Mouse (Mus musculus): ENCODE data around the gene Mtus2. TPM values are rescaled to one million over a fixed set of nuclear protein-coding genes. Genes with fewer than 3 reads are reported as not detected.
"Not testable (repeated sequence)": the region's sequence is repeated elsewhere in the genome, so short reads cannot be mapped to it uniquely, and the experiment has no call there.

Gene Mtus2
- total RNA-seq, 2 experiments from 2014 or later, result 0.30 TPM; not detected in 1

DNA sequence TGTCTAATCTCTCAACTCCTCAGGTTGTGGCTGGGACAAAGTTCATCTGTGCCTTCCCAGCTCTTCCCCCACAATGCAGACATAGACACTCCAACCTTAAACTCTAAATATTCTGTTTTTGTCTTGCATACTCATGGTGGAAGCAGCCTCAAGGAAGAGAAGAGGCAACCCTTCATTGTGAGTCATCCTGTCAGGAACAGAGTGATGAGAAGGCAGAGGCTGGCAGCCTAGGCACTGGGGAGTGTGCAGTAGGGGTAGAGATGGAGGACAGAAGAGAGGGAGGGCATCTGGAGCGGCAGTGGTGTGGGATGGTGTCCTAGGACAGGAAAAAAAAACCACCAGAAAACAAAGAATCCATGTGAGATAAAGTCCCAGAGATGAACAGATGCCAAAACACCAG, 208.0 kb downstream of the Mtus2 start:
- no peak for ATAC-seq (replicated peaks; ENCODE audit: low FRiP score, poor library complexity, severe bottlenecking)

GRCm38 (mm10) chr5:148175091-148175490, 218.0 kb downstream of the Mtus2 start:
- no peak for ATAC-seq (replicated peaks; ENCODE audit: low FRiP score, poor library complexity, severe bottlenecking)

GRCm38 (mm10) chr5:148175742-148176426, 218.8 kb downstream of the Mtus2 start:
- ATAC-seq (replicated peaks; ENCODE audit: low FRiP score, poor library complexity, severe bottlenecking), result no peak

GRCm38 (mm10) chr5:148176539-148176938, 219.4 kb downstream of the Mtus2 start:
- not testable (repeated sequence) for ATAC-seq (replicated peaks; ENCODE audit: low FRiP score, poor library complexity, severe bottlenecking)

GRCm38 (mm10) chr5:148179231-148179630, 222.1 kb downstream of the Mtus2 start:
- ATAC-seq (replicated peaks; ENCODE audit: low FRiP score, poor library complexity, severe bottlenecking), result no peak

DNA sequence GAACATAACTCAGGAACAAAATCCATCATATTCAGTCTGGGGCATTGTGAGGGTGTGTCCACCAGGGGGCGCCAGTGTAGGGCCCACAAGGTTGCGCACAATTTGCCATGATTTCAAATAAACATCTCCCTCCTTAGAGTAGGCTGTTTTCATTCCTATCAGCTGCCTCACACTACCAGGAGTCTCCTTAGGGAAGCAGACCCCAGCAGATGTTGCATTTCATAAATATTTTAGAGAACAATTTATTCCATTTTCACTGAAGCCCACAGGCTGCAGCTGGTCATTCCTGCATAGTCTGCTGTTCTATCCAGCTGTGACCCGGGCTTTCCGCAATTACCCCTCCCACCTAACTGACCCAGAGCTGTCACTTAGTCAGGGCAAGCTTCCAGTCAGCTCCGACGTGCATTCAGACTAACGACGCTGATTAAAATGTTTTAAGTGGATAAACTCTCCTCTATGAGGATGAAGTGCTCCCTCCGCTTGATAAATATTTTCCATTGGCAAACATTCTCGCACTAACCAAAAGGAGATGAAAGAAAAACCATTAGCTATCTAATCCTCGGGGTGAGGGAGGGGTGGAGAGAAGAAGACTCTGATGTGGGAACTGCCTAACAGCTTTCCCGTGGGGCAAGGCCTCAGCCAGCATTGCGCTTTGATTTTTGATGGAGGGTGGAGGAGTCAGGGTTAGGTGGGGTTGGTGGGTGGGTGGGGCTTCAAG, 223.6 kb downstream of the Mtus2 start:
- ATAC-seq (replicated peaks; ENCODE audit: low FRiP score, poor library complexity, severe bottlenecking), result no peak

GRCm38 (mm10) chr5:148181308-148181630, 224.1 kb downstream of the Mtus2 start:
- ATAC-seq (replicated peaks; ENCODE audit: low FRiP score, poor library complexity, severe bottlenecking), result no peak

DNA sequence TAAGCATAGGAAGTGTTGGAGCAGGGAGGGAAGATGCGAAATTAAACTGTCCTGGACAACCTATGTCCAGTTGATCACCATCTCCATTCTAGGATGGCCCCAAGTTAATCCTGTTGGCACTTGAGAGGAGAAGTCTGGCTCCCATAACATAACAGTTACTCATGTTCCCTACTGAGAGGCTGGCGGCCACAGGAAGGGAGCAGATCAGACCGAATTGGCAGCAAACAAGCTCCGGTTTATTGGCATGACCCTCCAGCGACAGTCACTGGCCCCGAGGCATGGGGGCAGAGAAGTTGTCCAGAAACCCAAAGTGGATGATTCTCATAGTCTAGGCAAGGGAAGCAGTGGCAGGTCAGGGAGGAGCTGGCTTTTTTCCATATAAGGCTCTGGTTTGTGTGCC, 224.8 kb downstream of the Mtus2 start:
- no peak for ATAC-seq (replicated peaks; ENCODE audit: low FRiP score, poor library complexity, severe bottlenecking)

DNA sequence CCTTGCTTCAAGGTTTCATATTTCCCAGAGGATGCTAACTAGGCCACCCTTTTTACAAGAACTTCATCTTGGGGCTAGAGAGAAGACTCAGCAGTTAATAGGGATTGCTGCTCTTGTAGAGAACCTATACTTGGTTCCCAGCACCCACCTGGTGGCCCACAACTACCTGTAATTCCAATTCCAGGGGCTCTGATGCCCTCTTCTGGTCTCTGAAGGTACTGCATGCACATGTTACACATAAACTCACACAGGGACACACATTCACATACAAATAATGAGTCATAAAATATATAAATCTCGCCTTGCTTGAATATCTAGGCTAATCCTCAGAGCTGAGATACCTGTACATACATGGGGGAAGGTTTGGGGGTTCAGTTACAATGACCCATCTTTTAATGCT, 228.8 kb downstream of the Mtus2 start:
- ATAC-seq (replicated peaks; ENCODE audit: low FRiP score, poor library complexity, severe bottlenecking), result no peak

- no peak for ATAC-seq (replicated peaks; ENCODE audit: low FRiP score, poor library complexity, severe bottlenecking)
These were observed 234.3 kb downstream of the Mtus2 start for GRCm38 (mm10) chr5:148191416-148191815.

- ATAC-seq (replicated peaks; ENCODE audit: low FRiP score, poor library complexity, severe bottlenecking), result no peak
These were observed 254.7 kb downstream of the Mtus2 start for GRCm38 (mm10) chr5:148211831-148212230.

DNA sequence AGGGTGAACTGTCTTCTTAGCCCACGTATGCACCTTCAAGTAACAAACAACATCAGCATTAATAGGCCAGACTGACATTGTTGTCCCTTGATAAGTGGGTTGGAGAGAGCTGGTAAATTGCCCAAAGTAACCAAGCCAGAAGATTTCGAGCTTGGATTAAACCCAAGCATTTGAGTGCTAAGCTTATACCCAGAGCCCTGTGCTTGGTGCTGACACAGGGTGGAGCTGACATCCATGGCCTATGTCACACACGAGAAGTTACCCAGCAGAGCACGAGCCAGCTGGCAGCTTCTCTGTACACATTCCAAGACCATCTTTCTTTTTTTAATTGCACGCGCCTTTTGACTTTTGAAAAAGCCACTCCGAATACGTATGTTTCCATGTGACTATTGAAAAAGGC, 259.7 kb downstream of the Mtus2 start:
- no peak for ATAC-seq (replicated peaks; ENCODE audit: low FRiP score, poor library complexity, severe bottlenecking)

GRCm38 (mm10) chr5:148222898-148223297, 265.8 kb downstream of the Mtus2 start:
- ATAC-seq (replicated peaks; ENCODE audit: low FRiP score, poor library complexity, severe bottlenecking), result no peak

DNA sequence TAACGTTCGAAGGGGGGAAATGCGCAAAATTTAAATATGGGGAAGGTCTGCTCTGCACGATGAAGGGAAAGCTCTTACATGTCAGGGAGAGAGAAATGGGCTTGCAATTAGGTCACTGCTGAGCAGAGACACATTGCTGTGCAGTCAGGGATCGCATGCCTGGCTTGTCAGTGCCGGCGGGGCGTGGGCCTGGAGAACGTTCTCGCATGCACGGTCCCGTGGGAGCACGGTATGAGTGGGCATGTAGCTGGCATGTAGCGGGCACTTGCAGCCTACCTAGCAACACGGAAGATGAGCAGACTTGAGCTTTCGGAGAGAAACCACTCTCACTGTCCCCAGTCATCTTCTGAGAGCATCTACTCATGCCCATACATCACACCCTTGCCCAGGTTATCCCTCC, 266.9 kb downstream of the Mtus2 start:
- ATAC-seq (replicated peaks; ENCODE audit: low FRiP score, poor library complexity, severe bottlenecking), result no peak

- ATAC-seq (replicated peaks; ENCODE audit: low FRiP score, poor library complexity, severe bottlenecking), result no peak
These were observed 276.6 kb downstream of the Mtus2 start for GRCm38 (mm10) chr5:148233714-148234113.

DNA sequence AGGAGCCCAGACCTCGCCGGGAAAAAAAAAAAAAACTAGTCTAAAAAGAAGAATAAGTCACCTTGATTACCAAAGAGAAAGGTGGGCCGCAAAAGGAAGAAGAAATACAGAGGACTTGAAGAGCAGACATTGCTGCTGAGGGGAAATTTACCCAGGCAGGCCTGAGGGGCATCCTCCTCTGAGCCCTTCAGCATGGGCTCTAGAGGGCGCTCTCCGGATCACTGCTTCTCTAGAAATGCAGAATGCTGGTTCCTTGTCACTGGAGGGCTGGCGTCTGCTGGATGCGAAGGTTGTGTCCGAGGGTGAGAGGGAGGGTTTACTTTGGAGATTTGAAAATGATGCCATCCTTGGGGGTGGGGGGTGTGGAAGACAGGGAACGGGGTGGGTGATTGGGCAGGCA, 279.5 kb downstream of the Mtus2 start:
- ATAC-seq (replicated peaks; ENCODE audit: low FRiP score, poor library complexity, severe bottlenecking), result no peak

DNA sequence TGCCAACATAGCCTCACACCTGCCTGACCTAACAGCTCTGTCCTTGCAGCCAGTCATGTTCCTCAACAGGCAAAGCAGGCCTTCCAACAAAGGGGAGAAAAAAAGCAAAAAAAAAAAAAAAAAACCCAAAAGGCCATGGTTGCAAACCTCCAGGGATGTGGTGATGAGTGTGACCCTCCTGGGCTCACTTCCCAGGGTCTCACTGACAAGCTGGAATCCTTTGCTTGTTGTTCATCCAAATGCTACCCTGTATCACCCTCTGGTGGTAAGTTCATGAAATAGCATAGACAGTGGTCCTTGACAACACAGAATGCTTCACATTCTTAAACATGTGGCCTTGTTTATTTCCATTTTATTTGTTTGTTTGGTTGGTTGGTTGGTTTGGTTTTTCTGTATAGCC, 281.9 kb downstream of the Mtus2 start:
- ATAC-seq (replicated peaks; ENCODE audit: low FRiP score, poor library complexity, severe bottlenecking), result no peak

- no peak for ATAC-seq (replicated peaks; ENCODE audit: low FRiP score, poor library complexity, severe bottlenecking)
These were observed 282.6 kb downstream of the Mtus2 start for GRCm38 (mm10) chr5:148239757-148240156.

GRCm38 (mm10) chr5:148241932-148242331, 284.8 kb downstream of the Mtus2 start:
- no peak for ATAC-seq (replicated peaks; ENCODE audit: low FRiP score, poor library complexity, severe bottlenecking)

- ATAC-seq (replicated peaks; ENCODE audit: low FRiP score, poor library complexity, severe bottlenecking), result no peak
These were observed 287.4 kb downstream of the Mtus2 start for GRCm38 (mm10) chr5:148244471-148244870.

GRCm38 (mm10) chr5:148245386-148245785, 288.3 kb downstream of the Mtus2 start:
- no peak for ATAC-seq (replicated peaks; ENCODE audit: low FRiP score, poor library complexity, severe bottlenecking)

- no peak for ATAC-seq (replicated peaks; ENCODE audit: low FRiP score, poor library complexity, severe bottlenecking)
These were observed 291.1 kb downstream of the Mtus2 start for GRCm38 (mm10) chr5:148248236-148248635.
